Mouse (Mus musculus): ENCODE results near the gene Olfr196.
"Not testable (repeated sequence)": the region's sequence is repeated elsewhere in the genome, so short reads cannot be mapped to it uniquely, and the experiment has no call there.

Olfr196 gene

DNA sequence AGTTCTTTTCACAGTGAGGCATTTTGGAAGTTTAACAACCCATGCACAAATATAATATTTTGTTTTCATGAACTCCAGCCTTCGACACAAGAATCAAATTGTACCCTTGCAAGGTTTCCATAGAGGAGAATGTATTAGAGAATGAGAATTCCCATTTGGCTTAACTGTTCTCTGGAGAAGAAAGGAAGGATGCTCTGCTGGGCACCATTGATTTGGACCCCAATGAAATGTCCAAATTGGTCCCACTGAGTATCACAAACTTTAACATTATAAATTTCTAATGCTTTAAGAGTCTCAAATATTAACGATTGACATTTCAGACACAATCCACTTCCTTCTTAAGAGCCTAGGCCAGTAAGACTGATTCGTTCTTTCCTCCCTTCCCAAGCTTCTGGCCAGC lies at the start of gene Olfr196:
TSS of gene Olfr196 (minus strand) at position 101 of the 400 bp plus-strand sequence.
- no peak for DNase-seq (ENCODE audit: low spot score)

DNA sequence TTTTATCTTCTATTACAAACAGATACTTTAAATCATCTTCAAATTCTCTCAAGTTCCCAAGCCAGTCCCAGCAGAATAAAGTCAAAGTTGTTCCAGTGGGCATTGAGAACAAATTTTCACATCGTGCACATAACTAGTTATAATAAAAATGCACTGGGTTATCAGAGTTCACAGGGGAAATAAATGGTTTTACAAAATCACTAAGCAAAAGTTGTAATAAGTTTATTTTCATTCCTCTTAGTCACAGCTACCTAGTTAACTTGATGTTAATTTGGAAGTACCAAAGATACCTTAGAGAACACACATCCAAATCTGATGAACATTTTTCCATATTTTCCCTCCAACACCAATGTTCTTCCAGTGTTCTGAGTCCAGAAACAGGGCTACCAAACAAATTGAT lies 49.4 kb upstream of the Olfr196 start, which contains the start of gene Olfr199:
TSS of gene Olfr199 (minus strand) at position 101 of the 400 bp plus-strand sequence.
- DNase-seq (ENCODE audit: low spot score), result not testable (repeated sequence)

DNA sequence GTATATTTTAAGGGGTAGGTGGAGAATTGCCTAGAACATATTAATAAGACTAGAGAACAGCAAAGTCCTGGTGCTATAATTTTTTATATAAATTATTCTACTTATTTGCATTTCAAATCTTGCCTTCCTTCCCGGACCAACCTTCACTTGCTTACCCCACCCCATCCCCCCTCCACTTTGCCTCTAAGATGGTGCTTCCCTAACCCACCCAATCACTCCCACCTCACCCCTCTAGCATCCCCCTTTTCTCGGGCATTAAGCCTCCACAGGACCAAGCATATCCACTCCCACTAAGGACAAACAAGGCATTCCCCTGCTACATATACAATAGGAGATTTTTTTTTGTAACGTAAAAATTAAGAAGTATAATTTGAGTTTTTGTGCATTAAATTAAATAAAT lies 47.6 kb upstream of the Olfr196 start:
- not testable (repeated sequence) for DNase-seq (ENCODE audit: low spot score)

DNA sequence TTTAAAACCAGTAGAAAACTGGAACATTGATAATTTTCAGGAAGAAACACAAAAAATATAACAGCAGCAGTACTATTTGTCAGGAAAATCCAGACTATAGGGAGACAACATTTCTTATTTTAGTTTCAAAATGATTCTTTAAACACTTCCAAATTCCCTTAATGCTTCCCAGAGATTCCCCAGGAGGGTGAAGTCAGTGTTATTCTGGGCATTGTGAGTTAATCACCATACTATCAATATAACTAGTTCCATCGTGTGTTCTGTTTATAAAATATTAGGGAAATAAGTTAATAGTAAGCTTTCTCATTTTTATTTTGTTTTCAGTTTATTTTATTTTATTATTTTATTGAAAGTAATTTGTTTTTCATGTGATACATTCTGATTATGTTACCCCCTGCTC lies 33.2 kb upstream of the Olfr196 start, which contains the start of gene Olfr198:
TSS of gene Olfr198 (minus strand) at position 101 of the 400 bp plus-strand sequence.
- DNase-seq (ENCODE audit: low spot score), result not testable (repeated sequence)

DNA sequence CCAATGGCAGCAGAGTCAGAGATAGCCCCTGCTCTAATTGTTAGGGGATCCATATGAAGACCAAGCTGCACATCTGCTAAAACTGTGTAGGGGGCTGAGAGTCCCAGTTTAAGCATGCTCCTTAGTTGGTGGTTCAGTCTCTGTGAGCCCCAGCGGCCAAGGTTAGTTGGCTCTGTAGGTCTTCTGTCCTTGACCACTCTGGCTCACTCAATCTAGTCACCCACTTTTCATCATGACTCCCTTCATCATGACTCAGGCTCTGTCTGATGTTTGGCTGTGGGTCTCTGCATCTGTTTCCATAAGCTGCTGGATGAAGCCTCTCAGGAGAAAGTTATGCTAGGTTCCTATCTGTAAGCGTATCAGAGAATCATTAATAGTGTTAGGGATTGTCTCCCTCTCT lies 18.3 kb downstream of the Olfr196 start:
- DNase-seq (ENCODE audit: low spot score), result no peak

DNA sequence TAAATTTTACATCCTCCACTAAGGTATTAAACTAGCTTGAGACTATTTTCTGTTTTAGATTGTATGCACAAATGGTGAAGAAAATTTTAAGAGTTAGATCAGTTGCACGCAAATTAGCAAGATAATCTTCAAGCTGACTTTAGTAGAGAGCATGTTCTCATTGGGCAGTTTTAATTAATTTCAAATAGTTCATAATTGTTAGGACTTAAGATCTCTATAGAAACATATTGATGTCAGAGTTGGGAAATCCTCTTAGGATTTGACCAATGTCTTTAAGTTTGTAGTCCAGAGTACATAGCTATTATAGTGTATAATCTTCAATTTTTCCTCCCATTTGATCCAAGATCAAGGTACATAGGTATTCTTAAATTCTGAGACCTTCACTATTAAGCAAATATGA lies 23.5 kb downstream of the Olfr196 start, which contains the start of gene Olfr195:
TSS of gene Olfr195 (plus strand) at position 301 of the 400 bp plus-strand sequence.
- DNase-seq (ENCODE audit: low spot score), result no peak

DNA sequence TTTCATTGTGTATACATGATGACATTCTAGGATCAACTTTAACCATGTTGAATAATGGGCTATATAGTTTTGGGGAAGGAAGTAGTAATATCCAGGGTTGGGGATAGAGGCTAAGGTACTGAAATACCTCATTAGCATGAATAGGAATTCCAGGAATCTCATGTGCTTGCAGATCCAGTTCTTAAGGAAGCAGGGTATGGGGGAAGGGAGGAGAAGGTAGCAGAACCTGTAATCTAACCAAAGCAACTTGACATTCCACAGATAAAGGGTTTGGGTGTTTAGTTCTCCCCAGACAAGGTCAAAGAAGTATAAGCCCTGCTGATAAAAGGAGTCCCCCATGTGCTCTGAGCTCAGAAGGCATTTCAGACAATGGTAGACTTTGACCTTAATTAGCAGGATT lies 29.1 kb downstream of the Olfr196 start:
- no peak for DNase-seq (ENCODE audit: low spot score)

DNA sequence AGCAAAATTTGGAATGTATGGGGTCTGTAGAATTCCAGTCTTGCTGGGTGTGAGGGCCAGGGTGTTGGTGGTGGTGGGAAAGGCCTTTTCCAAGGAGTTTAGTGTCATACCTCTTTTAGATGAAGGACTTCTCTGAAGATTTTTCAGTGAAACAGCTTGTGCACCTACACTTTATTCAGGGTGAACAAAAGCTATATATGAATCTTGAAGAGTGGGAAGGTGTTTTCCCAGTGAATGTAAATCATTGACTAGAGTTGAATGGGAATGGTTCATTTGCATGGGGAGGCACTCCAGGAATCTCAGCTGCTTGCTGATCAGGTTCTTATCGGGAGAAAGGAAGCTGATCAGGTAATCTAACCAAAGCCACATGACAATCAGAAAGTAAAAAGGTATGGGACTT lies 39.5 kb downstream of the Olfr196 start:
- DNase-seq (ENCODE audit: low spot score), result no peak

DNA sequence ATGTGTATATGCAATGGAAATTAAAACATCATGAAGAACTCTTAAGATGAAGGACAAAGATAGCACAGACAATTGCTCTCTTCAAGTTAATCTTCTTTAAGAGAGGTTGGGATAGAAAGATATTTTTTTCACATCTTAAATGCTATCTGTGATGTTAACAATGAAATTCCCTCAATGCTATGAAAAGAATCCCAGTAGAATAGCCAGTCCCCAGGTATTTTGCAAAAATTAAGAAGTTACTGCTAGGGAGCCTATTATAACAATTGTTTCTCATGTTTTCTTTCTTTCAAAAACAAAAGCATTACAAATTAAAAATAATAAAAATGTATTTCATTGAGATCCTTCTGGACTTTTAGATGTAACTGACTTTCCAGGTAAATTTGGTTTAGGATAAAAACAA lies 49.3 kb downstream of the Olfr196 start, which contains the start of gene Olfr194:
TSS of gene Olfr194 (minus strand) at position 101 of the 400 bp plus-strand sequence.
- no peak for DNase-seq (ENCODE audit: low spot score)

Data from urinary bladder, postnatal 10 days (tissue).